Mouse (Mus musculus): Measurements from ENCODE around the gene Prmt2.
A peak's percentile ranks its signal among the peaks of the same experiment; 100 is the strongest.

Prmt2 gene

DNA sequence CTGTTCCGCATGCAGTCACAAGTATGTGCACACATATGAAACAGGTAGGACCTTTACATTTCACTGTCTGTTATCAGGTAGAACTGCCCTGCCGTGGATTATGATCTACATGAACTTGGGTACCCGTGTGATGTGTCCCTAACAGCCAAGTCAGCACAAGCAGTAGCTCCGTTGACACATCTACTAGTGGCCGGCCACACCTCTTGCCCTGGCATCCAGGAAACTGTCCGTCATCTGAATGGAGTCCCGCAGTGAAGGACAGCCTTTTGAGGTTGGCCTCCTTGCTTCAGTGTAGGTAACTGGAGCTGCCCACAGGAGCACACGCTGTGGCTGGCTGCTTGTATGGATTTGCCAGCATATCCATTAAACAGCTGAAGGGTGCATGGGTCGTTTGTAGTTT, 19.4 kb downstream of the Prmt2 start:
- DNase-seq (ENCODE audit: low read depth, low spot score): no peak

DNA sequence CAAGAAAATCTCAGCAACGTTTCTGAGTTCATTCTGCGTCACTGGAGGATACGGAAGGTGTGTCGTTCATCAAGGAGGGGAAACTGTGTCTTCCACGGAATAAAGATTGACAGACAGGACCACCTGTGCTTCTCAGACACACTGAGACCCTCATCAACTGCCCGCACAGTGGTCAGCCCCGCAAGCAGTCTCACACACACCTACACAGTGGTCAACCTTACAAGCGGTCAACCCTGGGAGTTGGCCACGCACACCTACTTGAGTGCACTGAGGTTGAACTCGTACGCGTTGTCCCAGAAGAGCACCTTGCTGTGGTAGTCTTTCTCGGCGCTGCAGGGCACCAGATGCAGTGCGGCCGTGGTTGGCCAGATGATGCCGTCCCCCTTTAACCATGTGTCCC, 20.6 kb downstream of the Prmt2 start:
- DNase-seq (ENCODE audit: low read depth, low spot score): no peak

DNA sequence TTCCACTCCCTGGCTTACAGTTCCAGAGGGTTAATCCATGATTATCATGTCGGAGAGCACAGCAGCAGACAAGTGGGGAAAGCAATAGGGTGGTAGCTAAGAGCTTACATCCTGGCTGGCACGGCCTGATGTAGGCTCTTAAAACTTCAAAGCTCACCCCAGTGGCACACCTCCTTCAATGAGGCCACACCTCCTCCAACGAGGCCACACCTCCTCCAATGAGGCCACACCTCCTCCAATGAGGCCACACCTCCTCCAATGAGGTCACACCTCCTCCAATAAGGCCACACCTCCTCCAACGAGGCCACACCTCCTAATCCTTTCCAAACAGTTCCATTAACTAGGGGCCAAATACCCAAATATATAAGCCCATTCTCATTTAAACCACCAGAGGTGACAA, 23.5 kb downstream of the Prmt2 start:
- no peak for DNase-seq (ENCODE audit: low read depth, low spot score)

DNA sequence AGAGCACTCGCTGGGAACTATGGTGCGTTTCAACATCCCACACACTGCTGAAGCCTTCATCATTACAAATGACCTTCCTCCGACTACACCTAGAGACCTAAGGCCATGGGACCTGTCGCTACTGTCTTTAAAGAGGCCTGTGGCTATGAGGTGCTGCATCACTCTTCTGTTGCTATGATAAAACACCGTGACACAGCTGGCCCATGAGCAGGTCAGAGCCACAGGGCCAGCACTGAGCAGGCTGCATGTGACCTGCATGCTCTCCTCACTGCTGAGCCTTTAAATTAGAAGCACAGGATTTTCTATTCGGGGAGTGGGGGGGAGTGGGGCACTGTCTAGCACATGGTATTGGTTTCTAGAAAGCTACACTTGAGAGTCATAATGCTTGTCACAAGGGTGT, 25.5 kb downstream of the Prmt2 start:
- DNase-seq (ENCODE audit: low read depth, low spot score): no peak

DNA sequence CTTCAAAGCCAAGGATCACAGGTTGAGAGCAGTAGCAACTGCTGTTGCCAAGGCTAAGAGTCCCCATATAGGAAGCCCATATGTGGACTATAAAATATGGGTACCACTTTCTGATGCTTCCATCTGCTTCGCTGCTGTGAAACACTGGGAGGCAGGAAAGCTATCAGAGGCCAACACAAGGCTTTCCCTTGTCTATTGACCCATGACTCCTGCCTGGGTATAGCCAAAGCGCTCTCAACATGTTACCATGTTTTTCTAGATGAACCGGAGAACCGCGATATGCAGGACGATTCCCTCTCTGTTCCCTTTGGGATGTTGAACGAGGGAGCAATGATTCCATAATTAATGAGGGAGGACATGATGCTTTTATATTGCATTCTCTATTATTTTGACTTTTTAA, 26.9 kb downstream of the Prmt2 start:
- DNase-seq (ENCODE audit: low read depth, low spot score): no peak

DNA sequence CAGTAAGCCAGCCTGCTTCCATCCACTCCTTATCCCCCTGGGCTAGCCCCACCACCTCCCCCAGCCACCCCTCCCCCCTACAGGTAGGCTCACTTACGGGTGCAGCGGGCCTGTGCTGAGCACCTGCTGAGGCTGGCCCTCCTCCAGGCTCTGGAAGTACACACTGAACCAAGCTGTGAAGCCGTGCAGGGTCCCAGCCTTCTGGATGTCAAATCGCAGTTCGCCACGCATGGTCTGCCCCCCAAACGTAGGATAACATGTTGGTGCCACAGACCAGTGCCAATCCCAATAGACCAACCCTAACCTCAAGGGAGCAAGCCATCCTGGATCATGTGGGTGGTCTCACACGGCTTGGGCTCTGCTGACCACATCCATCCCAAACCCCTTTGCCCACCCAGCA, 28.4 kb downstream of the Prmt2 start:
- no peak for DNase-seq (ENCODE audit: low read depth, low spot score)

DNA sequence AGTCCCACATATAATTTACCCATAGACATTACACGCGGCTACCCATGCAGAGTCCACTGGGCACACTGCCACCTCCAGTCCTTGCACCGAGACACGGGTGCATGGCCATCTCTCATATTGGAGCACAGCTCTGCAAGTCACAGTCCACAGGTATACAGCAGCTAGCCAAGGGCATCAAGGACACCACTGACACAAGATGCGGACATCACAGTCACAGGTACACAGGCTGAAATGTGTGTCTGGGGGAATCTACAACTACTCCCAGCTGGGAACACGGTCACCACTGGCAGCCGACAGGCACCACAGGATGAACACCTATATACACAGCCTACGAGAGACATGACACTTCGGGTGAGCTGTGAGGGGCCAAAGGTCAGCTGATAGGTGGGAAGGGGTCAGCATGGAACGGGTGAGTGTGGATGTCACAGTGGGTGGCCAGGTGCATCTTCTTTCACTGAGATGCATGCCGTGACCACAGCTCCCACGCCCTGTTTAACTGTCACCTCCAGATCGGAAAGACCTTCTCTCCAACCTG, 30.3 kb downstream of the Prmt2 start:
- DNase-seq (ENCODE audit: low read depth, low spot score): no peak

DNA sequence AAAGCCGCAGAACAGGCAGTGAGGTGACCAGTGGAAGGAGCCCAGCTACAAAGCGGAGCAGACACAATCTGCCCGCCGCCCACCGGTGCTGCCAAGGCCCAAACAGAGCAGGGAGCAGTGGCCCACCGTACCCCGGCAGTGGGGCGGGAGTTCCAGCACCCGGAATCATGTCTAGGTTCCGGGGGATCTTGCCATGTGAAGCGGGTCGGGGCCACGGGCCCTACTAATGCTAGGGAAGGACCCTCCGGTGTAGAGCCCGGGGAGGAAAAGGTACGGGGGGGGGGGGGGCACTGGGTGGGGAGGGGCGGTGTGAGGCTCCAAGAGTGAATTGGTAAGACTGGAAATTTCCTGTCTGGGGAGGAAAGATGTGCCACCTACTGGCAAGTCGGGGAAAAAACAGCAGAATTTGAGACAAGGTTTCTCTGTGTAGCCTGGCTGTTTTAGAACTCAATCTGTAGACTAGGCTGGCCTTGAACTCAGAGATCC, 33.8 kb downstream of the Prmt2 start:
- peak; percentile 72 for DNase-seq (ENCODE audit: low read depth, low spot score)

DNA sequence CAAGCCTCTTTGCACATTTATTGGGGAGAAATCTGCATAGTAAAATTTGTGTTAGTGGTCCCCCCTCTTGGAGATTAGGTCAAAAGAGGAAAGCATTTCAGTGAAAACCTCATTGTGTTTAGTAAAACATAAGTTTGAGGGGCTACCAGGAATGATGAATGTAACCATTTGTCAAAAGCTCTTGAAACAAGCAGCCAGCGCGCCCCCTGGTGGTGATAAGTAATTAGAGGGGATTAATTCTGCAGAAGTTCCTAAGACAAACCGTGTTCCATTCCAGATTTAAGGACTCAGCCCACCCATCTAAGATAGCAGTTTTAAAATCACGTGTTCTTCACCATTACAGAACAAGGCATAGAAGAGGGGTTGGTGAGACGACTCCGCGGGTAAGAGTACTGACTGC, 35.7 kb downstream of the Prmt2 start:
- peak; percentile 89 for DNase-seq (ENCODE audit: low read depth, low spot score)

DNA sequence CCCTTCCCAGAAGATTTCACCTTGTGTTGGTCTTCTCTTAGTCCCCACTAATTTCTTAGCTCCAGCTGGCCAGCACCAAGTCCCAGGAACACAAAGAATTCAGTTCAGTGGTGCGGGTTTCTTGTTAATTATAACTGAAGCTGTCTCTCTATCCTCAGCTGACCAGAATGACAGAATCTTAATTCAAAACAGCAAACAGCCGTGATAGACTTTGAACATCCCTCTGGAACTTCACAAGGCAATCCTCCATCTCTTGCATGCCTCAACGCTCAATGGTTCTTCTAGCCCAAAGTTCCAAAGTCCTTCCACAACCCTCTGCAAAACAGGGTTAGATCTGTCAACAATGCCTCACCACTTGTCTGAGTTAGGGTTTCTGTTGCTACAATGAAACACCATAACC, 36.2 kb downstream of the Prmt2 start:
- DNase-seq (ENCODE audit: low read depth, low spot score): no peak

DNA sequence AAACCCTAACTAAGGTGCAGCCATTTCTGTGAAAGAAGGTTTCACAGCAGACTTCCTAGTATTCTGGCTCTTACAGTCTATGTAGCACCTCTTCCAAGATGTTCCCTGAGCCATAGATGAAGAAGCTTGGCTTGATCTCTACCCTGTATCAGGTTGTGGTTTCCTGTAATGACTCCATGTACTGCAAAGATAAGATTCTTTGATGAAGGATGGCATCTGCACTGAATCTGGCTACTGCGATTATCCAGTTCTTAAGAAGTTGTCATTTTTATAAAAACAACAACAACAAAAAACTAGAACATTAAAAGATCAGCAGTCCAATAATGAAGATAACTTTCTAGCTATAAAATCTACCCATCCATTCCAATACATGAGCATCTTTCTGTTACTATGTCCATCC, 49.7 kb downstream of the Prmt2 start:
- no peak for DNase-seq (ENCODE audit: low read depth, low spot score)

DNA sequence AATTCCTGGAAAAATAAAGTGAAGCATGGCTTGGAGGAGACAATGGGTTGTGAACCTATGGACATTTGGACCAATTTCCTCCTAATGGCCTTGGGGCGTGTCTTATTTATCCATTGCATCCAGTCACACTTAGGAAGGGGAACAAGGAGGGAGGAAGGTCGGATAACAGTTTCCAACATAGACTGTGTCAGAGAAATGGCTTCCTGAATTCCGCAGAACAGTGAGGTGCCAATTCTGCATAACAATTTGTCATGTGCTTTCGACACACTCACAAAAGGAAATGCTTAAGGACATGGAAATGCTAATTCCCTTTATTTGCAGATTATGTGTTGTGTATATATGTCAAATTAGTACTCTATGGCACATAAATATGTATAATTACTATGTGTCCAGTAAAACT, 52.4 kb downstream of the Prmt2 start:
- no peak for DNase-seq (ENCODE audit: low read depth, low spot score)

DNA sequence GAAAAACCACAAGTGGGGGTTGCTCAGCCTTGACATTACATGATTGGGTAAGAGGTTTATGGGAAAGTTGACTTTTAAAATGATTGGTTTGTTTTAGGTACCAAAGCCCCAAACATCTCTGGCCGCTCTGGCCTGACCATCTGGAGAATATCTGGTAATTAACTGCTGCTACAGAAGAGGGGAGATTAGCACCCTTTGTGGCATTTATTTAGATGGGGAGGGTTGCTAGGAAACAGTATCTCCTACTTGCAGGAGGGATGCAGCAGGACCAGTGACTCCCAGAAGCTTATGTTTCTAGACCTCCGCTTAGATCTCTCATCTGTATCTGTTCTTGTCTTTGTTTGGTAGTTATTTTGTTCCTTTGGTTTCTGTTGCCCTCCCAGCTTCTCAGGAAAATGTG, 62.8 kb downstream of the Prmt2 start:
- DNase-seq (ENCODE audit: low read depth, low spot score): peak; percentile 10

DNA sequence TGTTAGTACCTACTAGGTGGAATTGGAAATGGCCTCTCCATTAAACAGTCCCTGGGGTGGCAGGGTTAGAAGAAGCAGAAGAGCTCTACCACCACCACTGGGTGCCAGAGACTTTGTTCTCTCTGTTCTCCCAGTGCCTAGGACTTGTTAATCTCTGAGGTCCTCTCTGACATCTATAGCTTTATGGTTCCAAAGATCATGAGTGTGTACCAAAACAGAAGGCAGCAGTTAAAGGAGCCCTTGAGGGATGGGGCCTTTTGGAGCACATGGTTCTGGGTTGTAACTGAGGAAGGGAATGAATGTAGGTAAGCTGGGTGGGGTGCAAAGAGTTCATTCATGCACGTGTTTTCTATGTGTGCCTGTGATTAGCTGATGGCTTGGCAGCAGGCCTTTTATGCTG, 79.7 kb downstream of the Prmt2 start:
- no peak for DNase-seq (ENCODE audit: low read depth, low spot score)

DNA sequence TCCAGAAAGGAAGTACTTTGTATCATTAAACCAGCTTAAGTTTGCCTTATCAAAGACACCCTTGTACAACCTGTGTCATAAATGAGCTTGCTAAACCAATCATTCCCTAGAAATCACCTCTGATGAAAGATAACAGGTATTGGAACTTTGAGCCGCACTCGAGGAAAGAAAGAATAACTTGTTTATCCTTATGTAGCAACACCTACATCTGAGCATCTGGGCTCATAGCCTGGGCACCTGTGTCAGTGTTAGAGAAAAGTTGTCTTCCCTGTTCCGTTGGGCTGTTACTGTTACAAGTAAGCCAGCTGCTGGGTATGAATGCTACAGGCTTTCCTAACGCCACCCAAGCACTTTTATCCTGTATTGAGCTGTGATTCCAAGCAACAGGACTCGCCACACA, 80.1 kb downstream of the Prmt2 start:
- no peak for DNase-seq (ENCODE audit: low read depth, low spot score)
